Mouse (Mus musculus): ENCODE measurements around the gene Folr1. TPM values are rescaled to one million over a fixed set of nuclear protein-coding genes. Genes with fewer than 3 reads are reported as not detected.

The Folr1 gene
- total RNA-seq, 2 experiments from 2014 or later: 1.9 to 29.1 TPM

DNA sequence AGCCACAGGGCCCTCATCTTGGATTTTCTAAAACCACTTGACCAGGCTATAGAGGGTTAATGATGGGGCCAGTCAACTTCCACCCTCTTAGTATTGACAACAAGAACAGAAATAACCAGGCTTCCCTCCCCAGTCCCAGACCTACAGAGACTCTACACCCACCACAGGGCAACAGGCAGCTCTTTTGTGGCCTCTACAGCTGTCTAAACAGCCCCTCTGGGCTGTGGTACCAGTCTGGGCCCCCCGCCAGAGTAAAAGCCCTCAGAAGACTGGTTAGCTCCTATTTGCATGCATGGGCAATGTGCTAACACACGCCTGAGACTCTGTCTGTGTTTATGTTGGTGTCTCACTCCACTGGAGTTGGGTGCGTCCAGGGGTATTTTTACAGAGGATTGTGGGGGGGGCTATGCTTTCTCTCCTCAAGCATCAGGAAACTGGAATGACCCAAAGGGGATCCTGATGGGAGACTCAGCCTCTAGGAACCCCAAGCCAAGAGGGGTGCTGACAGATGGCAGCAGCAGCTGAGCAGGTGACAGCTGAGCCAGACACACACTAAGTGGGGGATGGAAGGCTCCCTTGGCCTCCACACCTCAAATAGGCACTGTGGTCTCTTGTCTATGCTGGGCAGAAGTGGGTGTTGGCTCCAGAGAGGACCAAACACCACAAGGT, 36.5 kb downstream of the Folr1 start:
- DNase-seq (ENCODE audit: low spot score in 2 of 2): no peak

DNA sequence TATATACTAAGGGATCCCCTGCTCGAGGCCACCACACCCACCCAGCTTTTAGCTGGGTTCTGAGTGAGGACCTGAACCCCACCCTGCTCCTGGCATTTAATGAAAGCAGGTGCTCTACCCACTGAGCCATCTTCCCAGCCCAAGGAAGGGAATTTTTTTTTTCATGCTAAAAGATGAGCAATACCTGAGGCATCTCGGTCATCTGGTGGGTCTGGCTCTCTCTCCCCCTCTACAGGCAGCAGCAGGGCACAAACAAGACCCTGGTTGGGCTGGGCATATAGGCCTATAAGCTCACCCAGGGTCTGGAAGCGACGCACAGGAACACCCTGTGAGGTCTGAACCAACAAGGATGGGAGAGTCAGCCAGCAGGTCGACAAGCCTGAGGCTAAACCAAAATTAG, 37.2 kb downstream of the Folr1 start:
- no peak for DNase-seq (ENCODE audit: low spot score in 2 of 2)

DNA sequence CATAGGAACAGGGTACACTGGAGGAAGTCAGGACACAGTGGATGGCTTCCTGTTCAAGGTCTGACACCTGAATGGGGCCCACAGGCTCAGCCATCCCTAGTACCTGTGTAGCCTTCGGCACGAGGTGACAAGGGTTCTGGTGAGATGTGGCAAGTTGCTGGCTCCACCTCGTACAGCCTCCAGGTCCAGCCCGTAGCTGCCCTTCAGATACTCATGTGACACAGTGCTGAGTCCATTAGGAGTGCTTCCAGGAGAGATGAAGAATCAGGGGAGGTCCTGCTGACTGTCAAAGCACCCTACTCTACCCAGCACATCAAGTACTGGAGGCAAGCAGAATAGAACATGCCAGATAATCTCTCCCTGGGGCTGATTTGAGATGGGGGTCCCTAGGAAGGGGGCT, 38.2 kb downstream of the Folr1 start:
- DNase-seq (ENCODE audit: low spot score in 2 of 2): no peak

DNA sequence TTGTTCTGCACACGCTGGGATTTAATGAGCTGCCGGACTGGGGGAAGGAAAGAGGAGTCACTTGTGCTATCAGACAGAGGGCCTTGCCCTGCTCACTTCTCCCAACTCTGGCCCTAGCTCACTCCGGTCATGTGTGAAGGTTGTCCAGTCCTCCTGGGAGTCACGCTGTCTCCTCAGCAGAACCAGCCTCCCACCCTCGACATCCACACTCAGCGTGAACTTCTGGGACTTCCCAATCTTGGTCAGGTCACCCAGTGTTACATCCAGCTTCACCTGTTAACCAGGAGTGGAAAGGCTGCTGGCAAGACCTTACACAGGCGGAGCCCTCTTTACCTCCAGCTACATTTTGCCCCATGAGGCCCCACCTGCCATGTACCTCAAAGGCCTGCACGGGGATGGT, 39.2 kb downstream of the Folr1 start:
- no peak for DNase-seq (ENCODE audit: low spot score in 2 of 2)

DNA sequence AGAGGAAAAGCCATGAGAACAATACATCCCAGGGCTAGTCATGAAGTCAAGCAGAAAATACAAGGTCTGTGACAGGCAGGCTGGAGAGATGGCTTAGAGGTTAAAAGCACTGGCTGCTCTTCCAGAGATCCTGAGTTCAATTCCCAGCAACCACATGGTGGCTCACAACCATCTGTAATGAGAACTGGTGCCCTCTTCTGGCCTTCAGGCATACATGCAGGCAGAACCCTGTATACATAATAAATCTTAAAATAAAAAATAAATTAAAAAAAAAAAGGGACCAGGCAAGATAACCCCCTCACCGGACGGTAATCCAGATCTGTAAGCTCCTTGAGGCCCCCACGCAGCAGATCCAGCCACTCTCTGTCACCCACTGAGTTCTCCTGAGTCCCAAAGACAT, 40.2 kb downstream of the Folr1 start:
- DNase-seq (ENCODE audit: low spot score in 2 of 2): no peak

DNA sequence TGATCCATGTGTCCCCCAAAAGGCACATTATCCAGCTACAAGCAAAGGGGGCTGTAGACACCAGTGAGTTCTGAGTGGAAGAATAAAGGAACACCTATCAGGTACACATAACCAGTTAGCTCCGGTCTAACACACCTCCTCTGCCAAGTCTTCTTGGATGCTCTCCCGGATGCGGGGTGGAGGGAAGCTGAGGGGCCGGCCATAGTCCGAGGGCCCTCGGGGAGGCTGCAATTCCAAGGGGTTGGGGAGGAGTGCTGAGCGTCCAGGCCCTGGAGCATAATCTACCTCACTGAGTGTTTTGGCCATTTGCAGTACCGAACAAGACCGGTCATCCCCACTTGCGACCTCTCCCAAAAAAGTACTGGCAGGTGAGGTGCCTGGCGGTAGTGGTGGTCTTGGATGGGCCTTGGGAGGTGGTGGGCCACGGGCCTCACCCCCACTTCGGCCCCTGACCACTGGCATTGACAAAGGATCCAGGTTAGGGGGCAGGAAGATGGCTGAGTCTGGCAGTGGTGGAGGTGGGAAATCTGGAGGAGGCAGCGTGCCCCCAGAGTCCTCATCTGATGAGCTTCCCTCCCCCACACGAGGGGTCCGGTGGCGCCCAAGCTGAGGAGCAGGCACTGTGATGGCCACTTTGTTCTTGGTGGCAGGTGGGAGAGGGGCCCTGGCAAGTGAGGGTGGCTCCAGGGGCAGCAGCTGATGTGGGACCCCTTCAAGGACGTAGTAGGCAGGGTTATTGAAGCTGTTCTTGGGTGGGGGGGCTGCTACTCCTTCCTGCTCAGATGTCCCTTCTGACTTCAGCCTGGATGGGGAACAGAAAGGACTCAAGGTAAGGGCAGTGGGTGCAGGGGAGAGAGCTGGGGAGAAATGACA, 46.6 kb downstream of the Folr1 start:
- no peak for DNase-seq (ENCODE audit: low spot score in 2 of 2)

DNA sequence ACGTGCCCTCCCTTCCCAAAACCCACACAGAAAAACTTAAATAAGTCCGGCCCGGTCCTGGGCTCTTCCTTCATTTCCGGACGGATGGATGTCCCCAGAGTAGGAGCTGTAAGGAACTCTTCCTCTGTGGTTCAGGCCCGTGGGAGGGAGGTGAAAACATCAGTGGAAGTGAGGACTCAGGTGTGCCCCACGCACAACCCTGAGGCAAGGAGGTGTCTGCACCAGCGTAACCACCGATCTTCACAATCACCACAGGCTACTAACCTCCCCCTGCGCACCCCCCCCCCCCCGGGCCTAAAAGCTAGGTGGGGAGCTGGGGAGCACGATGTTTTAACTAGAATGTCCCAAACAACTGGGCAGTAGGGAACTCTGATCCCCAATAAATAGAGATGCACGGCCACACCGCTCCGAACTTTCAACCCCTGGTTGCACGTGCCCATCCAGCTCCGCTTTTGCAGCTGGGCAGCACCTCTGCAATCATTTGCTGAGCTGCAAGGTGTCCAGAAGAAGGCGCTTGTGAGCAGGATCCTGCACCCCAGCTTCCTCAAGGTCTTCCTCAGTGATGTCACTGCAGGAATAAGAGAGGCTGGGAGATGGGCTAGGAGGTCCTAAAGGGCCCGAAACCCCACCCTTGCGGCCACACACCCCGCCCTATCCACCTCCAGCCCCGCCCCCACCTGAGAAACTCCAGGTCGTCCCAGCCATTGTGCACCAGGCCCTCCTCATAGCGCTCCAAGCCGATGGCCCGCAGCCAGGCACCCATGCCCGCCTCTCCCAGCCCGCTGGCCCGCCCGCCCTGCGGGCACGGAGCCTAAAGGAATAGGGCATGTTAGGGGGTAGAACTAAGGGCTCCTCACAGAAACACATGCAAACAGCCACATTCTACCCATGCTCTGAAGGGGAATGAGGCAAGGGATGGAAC, 47.5 kb downstream of the Folr1 start:
- DNase-seq (ENCODE audit: low spot score in 2 of 2): no peak

DNA sequence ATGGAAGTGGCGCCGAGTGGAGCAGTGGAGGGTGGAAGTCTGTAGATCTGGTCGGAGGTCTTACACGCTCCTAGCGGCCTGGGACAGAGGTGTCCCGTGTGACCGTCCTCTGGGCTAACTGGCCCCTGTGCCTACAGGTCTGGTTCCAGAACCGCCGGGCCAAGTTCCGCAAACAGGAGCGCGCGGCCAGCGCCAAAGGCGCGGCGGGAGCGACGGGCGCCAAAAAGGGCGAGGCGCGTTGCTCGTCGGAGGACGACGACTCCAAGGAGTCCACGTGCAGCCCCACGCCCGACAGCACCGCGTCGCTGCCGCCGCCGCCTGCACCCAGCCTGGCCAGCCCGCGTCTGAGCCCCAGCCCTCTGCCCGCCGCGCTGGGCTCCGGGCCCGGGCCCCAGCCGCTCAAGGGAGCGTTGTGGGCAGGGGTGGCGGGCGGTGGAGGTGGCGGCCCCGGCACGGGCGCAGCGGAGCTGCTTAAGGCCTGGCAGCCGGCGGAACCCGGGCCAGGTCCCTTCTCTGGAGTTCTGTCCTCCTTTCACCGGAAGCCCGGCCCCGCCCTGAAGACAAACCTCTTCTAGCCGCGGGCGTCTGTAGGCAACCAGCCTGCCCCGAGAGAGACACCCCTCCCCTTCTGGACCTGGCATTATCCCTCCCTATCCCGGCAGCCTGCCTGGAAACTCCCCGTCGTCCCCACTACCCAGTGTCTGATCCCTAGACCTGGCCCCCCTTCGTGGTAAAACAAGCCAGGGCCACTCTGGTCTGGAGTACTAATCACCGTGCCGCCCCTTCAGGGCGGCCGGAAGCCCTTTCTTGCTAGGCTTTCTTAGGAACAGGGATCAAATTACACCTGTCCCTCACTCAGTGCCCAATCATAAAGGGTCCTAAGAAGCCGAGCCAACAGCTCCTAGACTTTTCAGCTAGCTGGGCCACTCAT, 48.8 kb downstream of the Folr1 start:
- DNase-seq (ENCODE audit: low spot score in 2 of 2): no peak

DNA sequence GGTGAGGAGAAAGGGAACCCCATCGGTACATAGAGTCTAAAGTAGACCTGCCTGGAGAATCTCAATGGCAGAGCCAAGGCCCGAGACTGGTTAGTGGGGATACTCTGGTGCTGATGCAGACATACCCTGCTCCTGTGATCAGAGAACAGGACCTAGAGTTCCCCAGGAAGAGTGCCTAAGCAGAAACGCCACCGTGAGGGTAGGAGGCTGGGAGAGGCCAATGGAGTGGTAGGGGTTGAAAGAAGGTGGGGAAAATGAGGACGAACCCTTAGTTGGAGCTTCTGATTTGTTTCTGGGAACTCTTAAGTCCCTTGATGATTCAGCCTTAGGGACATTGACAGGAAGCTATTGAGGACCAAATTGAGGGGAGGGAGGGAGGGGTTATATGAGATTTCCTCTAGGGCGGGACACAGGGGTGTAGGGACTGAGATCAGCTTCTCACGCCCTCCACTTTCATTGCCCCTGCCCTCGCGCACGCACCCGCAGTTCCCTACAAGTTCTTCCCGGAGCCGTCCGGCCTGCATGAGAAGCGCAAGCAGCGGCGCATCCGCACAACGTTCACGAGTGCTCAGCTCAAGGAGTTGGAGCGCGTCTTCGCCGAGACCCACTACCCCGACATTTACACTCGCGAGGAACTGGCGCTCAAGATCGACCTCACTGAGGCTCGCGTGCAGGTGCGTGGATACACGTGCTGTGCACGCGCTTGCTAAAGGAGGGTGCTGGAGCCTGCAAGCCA, 50.1 kb downstream of the Folr1 start:
- no peak for DNase-seq (ENCODE audit: low spot score in 2 of 2)

DNA sequence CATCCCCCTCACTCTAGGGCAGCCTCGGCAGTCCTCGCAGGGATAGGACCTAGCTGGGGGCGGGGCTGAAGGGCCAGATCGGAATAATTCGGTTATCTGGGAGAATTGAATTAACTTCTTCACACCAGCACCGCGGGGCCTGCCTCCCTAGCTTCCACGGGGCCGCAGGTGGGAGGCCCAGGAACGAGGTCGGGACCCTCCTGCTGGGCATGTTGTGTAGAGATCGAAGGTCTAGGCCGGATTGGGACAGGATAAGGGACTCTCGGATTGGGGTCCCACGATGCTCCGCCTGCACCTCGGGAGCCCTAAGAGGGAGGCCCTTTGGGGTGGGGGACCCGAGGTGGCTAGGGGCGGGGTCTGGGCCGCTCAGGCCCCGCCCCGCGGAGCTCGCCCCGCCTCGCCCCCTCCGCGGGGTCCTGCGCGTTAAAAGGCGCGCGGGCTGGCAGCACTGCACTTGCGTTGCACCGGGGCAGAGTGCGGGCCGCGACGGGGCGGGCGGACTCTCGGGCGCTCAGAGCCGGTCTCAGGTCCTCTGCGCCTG, 52.7 kb downstream of the Folr1 start, which contains the start of gene Phox2a:
Phox2a (plus strand) TSS at position 453 of the 541 bp plus-strand sequence.
- no peak for DNase-seq (ENCODE audit: low spot score in 2 of 2)

Small RNAs within 50 kb of the gene (microRNA-seq; reads per million reads assigned to microRNA genes)
- gene Gm22655: not detected

Other genes starting within 250 kb of the Folr1 start
- gene Clpb, start 207.2 kb downstream of the Folr1 start, total RNA-seq (2021): 10 to 100 TPM; 47.3 to 51.0 TPM
- gene Phox2a, start 52.5 kb downstream of the Folr1 start, total RNA-seq (2021): 10 to 100 TPM; 56.2 to 66.9 TPM
- 100 to 1,000 TPM in 1 of 2 experiments, 10 to 100 TPM in 1; 89.5 to 100 TPM for gene Inppl1, start 32.6 kb downstream of the Folr1 start, total RNA-seq (2021)
- 1 to 10 TPM; 2.8 to 3.0 TPM for gene Folr2, start 13.6 kb downstream of the Folr1 start, total RNA-seq (2021)
- gene Anapc15, start 7.1 kb downstream of the Folr1 start, total RNA-seq (2021): 10 to 100 TPM; 34.3 to 35.5 TPM
- gene Lamtor1, start 35.1 kb upstream of the Folr1 start, total RNA-seq (2021): 100 to 1,000 TPM; 101 to 116 TPM
- gene Tomt, start 35.6 kb upstream of the Folr1 start, total RNA-seq (2021): not detected
- gene Lrrc51, start 63.1 kb upstream of the Folr1 start, total RNA-seq (2021): 1 to 10 TPM; 6.1 to 8.3 TPM
- 100 to 1,000 TPM; 179 to 203 TPM for gene Numa1, start 63.3 kb upstream of the Folr1 start, total RNA-seq (2021)
- gene Il18bp, start 147.9 kb upstream of the Folr1 start, total RNA-seq (2021): 10 to 100 TPM; 11.5 to 11.6 TPM
- gene Rnf121, start 194.7 kb upstream of the Folr1 start, total RNA-seq (2021): 10 to 100 TPM; 31.9 to 33.3 TPM
- 10 to 100 TPM; 24.0 to 24.4 TPM for gene Xndc1, start 194.7 kb upstream of the Folr1 start, total RNA-seq (2021)
- 1 to 10 TPM; 2.1 to 2.4 TPM for gene Xntrpc, start 194.9 kb upstream of the Folr1 start, total RNA-seq (2021)
- gene Trpc2, start 212.3 kb upstream of the Folr1 start, total RNA-seq (2021): under 1 TPM; 0.17 to 0.28 TPM
- gene Art1, start 231.0 kb upstream of the Folr1 start, total RNA-seq (2021): 1 to 10 TPM; 2.0 to 7.7 TPM
- gene Art5, start 238.7 kb upstream of the Folr1 start, total RNA-seq (2021): under 1 TPM; 0.45 to 0.93 TPM
- gene Chrna10, start 246.0 kb upstream of the Folr1 start, total RNA-seq (2021): not detected